18 mouse cellular contexts compared by ENCODE assay signal in genomic region chr15:75270169-75270568, GRCm38 (mm10). TPM values are rescaled to one million over a fixed set of nuclear protein-coding genes. Genes with fewer than 3 reads are reported as not detected.
"Had no signal": no experiment of that assay in that cellular context is flagged by ENCODE, and none has a peak within 500 bp of the region (broad histone marks: within the 10 kb centered on the region; RNA-seq: fewer than 3 reads in every experiment).

No protein-coding gene starts in this region.

- H3K4me1 ChIP-seq: limb, embryonic 13.5 days; midbrain, embryonic 13.5 days; neural tube, embryonic 15.5 days had no signal

- H3K4me2 ChIP-seq: limb, embryonic 13.5 days; midbrain, embryonic 13.5 days; neural tube, embryonic 15.5 days had no signal

- H3K4me3 ChIP-seq: limb, embryonic 13.5 days; midbrain, embryonic 13.5 days; neural tube, embryonic 15.5 days had no signal

- H3K27ac ChIP-seq: limb, embryonic 13.5 days; liver, embryonic 14.5 days; midbrain, embryonic 13.5 days; neural tube, embryonic 15.5 days; stomach, postnatal 0 days had no signal

- H3K9me3 ChIP-seq: limb, embryonic 13.5 days; midbrain, embryonic 13.5 days; neural tube, embryonic 15.5 days had no signal

- DNase-seq: left cerebral cortex, postnatal 4 days; lung, adult 18-20 months; lung, postnatal 36 days; right cerebral cortex, adult 18-20 months; right cerebral cortex, postnatal 25 days; thymus, postnatal 14 days had no signal

- ATAC-seq: midbrain, embryonic 13.5 days had no signal

- H3K27me3 ChIP-seq: limb, embryonic 13.5 days; midbrain, embryonic 13.5 days; neural tube, embryonic 15.5 days had no signal

- H3K9ac ChIP-seq: limb, embryonic 13.5 days; liver, embryonic 14.5 days; midbrain, embryonic 13.5 days; neural tube, embryonic 15.5 days had no signal

- H3K36me3 ChIP-seq: limb, embryonic 13.5 days; midbrain, embryonic 13.5 days; neural tube, embryonic 15.5 days had no signal

RNA-seq across cellular contexts. Expression of gene Ly6f, which starts 1.9 kb away (rescaled TPM):
- total RNA-seq: left cerebral cortex, postnatal 10 days; left cerebral cortex, postnatal 4 days; megakaryocyte progenitor cell, adult 5-6 weeks; midbrain, postnatal 0 days had no signal
- polyA plus RNA-seq: limb, embryonic 13.5 days; liver, embryonic 14.5 days; lung, embryonic 16.5 days; midbrain, embryonic 13.5 days; midbrain, postnatal 0 days; neural tube, embryonic 11.5 days; neural tube, embryonic 15.5 days; small intestine, adult 2 months; stomach, postnatal 0 days; urinary bladder, adult 2 months had no signal

RNA-seq across cellular contexts. Expression of gene BC025446, which starts 54.0 kb away (rescaled TPM):
- total RNA-seq: left cerebral cortex, postnatal 10 days; left cerebral cortex, postnatal 4 days; megakaryocyte progenitor cell, adult 5-6 weeks; midbrain, postnatal 0 days had no signal
- polyA plus RNA-seq: limb, embryonic 13.5 days; midbrain, embryonic 13.5 days; midbrain, postnatal 0 days; neural tube, embryonic 11.5 days; neural tube, embryonic 15.5 days had no signal
